Mouse (Mus musculus): ENCODE data around the gene Gm21083. TPM values are rescaled to one million over a fixed set of nuclear protein-coding genes. Genes with fewer than 3 reads are reported as not detected.
"Not testable (repeated sequence)": the region's sequence is repeated elsewhere in the genome, so short reads cannot be mapped to it uniquely, and the experiment has no call there.

Gm21083 gene
- polyA plus RNA-seq, 1 experiment from 2014 or later = not detected

GRCm38 (mm10) chr5:15630068-15630467, 52.9 kb downstream of the Gm21083 start:
- WGBS = 32% methylated on average over 5 of the region's 5 CpGs
- H3K4me2 ChIP-seq (replicated peaks); H3K4me1 ChIP-seq: not testable (repeated sequence)

More at GRCm38 (mm10) chr5:15630068-15630467, 52.9 kb downstream of the Gm21083 start:
- not testable (repeated sequence) for H3K9ac ChIP-seq; H3K4me3 ChIP-seq; ATAC-seq (ENCODE audit: insufficient number of reproducible peaks, insufficient read depth, low FRiP score, low TSS enrichment); H3K27ac ChIP-seq; H3K36me3 ChIP-seq; H3K9me3 ChIP-seq; H3K27me3 ChIP-seq

Other genes with a start within 250 kb of the Gm21083 start
- not detected in 2 replicates for gene Gm21149, start 100.8 kb upstream of the Gm21083 start, polyA plus RNA-seq (2016; fragmentation: Nextera tagmentation; extraction: Ambion mirVana)
- not detected in 2 replicates for gene Gm21190, start 48.1 kb upstream of the Gm21083 start, polyA plus RNA-seq (2016; fragmentation: Nextera tagmentation; extraction: Ambion mirVana)
- gene Speer4d, start 41.7 kb downstream of the Gm21083 start, polyA plus RNA-seq (2016; fragmentation: Nextera tagmentation; extraction: Ambion mirVana) = not detected in 2 replicates
- not detected in 2 replicates for gene 4930572O03Rik, start 79.7 kb downstream of the Gm21083 start, polyA plus RNA-seq (2016; fragmentation: Nextera tagmentation; extraction: Ambion mirVana)
- not detected in 2 replicates for gene Speer4c, start 136.9 kb downstream of the Gm21083 start, polyA plus RNA-seq (2016; fragmentation: Nextera tagmentation; extraction: Ambion mirVana)